Mouse (Mus musculus) megakaryocyte, embryonic 14.5 days (primary cell): ENCODE data around the gene Dchs1. TPM values are rescaled to one million over a fixed set of nuclear protein-coding genes. Genes with fewer than 3 reads are reported as not detected.

Experiments used
- H3K27me3 ChIP-seq: replicated peaks from 2 replicates; pipeline ENCODE3; 2012; ENCODE audit warnings: inconsistent platforms
- H3K36me3 ChIP-seq: replicated peaks from 2 replicates; pipeline ENCODE3; 2012; ENCODE audit warnings: low read length, inconsistent platforms, mixed read lengths
- H3K4me1 ChIP-seq: 2 replicates; pipeline ENCODE4 v1.6.1; 2012; ENCODE audit warnings: inconsistent platforms
- H3K4me3 ChIP-seq: replicated peaks from 2 replicates; pipeline ENCODE3; 2012; ENCODE audit warnings: moderate library complexity, mild to moderate bottlenecking, inconsistent platforms
- H3K9me3 ChIP-seq: 2 replicates; pipeline ENCODE4 v1.6.1; 2012; ENCODE audit warnings: inconsistent platforms
- FLI1 ChIP-seq: IDR thresholded peaks from 2 replicates; pipeline ENCODE4 v1.6.1; 2012; ENCODE audit warnings: low read length, inconsistent platforms, mixed read lengths
- GATA1 ChIP-seq: IDR thresholded peaks from 3 replicates; pipeline ENCODE4 v1.6.1; 2012; ENCODE audit warnings: mixed read lengths, low read length, inconsistent platforms, borderline replicate concordance
- polyA plus RNA-seq: library from polyadenylated mRNA; stranded (reverse); fragments of >175 nt; gene quantifications from 2 replicates; pipeline ENCODE4 v1.2.3, GENCODE M21; 2012; ENCODE audit warnings: low replicate concordance; ENCODE audit not compliant: insufficient read depth

The Dchs1 gene
- polyA plus RNA-seq, 1 experiment = 0.27 TPM

- no peaks in the 10 kb centered on the region for H3K27me3 ChIP-seq
- H3K36me3 ChIP-seq = peaks cover 34% of the 10 kb centered on the region
- H3K4me1 ChIP-seq = peaks cover 62% of the 10 kb centered on the region
- TF ChIP-seq FLI1 (no peak), GATA1 (no peak)
- H3K9me3 ChIP-seq = no peaks in the 10 kb centered on the region
- H3K4me3 ChIP-seq = no peak overlapping the region
Observed at GRCm38 (mm10) chr7:105806716-105807115, 19.3 kb upstream of the Dchs1 start.

GRCm38 (mm10) chr7:105806125-105806524 is 18.7 kb upstream of the Dchs1 start:
- no peak overlapping the region for H3K4me3 ChIP-seq
- no peak for TF ChIP-seq FLI1
- TF ChIP-seq GATA1 = no peak
- peaks cover 57% of the 10 kb centered on the region for H3K4me1 ChIP-seq
- H3K27me3 ChIP-seq = no peaks in the 10 kb centered on the region
- H3K9me3 ChIP-seq = no peaks in the 10 kb centered on the region
- peaks cover 34% of the 10 kb centered on the region for H3K36me3 ChIP-seq

DNA sequence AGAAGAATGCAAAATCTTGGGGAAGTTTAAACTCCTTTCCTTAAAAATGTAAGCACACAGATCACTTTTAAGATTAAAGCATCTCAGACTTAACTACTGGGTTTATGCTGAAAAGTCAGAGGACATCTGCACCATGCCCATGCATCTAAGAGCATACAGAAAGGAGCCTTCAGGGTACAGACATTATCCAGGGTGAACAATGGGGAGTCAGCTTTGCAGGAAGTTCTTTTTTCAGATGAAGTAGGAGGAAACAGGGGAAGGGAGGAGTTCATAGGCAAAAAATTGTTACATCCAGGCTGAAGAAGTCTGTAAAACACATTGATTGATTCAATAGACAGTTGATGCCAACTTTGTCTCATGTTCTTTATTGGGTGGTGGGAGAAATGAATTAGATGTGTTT is 16.0 kb upstream of the Dchs1 start:
- H3K4me3 ChIP-seq = no peak overlapping the region
- H3K9me3 ChIP-seq = no peaks in the 10 kb centered on the region
- H3K27me3 ChIP-seq = peaks cover 5% of the 10 kb centered on the region
- peaks cover 18% of the 10 kb centered on the region for H3K36me3 ChIP-seq
- H3K4me1 ChIP-seq = peaks cover 40% of the 10 kb centered on the region
- no peak for TF ChIP-seq FLI1
- no peak for TF ChIP-seq GATA1

GRCm38 (mm10) chr7:105802771-105803170 is 15.3 kb upstream of the Dchs1 start:
- no peak for TF ChIP-seq FLI1
- no peak for TF ChIP-seq GATA1
- Histone ChIP-seq H3K4me3 (no peak overlapping the region), H3K9me3 (no peaks in the 10 kb centered on the region), H3K27me3 (peaks cover 7% of the 10 kb centered on the region), H3K4me1 (peaks cover 34% of the 10 kb centered on the region), H3K36me3 (peaks cover 11% of the 10 kb centered on the region)

DNA sequence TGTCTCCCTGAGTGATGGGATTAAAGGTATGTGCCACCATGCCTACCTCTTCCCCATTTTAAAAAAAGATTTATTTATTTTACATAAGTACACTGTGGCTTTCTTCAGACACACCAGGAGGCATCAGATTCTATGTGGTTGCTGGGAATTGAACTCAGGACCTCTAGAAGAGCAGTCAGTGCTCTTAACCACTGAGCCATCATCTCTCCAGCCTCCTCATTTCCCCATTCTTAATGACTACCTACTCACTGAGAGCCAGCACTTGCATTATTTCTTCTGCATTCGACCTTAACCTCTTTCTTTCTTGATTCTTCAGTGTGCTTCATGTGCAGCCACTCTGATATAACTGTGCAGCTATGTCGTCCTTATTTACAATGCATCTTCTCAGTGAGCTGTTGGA is 14.9 kb upstream of the Dchs1 start:
- Histone ChIP-seq H3K27me3 (peaks cover 10% of the 10 kb centered on the region), H3K9me3 (no peaks in the 10 kb centered on the region), H3K4me1 (peaks cover 31% of the 10 kb centered on the region), H3K4me3 (no peak overlapping the region), H3K36me3 (peaks cover 7% of the 10 kb centered on the region)
- TF ChIP-seq FLI1 = no peak

DNA sequence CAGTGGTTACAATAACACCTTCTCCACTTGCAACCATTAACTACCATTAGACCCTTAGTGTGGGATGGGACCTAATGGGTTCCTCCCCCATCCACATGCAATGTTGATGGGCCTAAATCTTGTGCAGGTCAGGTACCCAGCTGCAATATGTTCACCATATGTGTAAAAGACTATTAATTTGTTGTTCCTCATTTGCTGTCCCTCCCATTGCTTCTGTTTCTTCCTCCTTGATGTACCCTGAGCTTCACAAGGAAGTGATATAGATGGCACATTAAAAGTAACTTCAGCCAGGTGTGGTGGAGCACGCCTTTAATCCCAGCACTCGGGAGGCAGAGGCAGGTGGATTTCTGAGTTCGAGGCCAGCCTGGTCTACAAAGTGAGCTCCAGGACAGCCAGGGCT is 9.5 kb upstream of the Dchs1 start:
- no peak overlapping the region for H3K4me3 ChIP-seq
- TF ChIP-seq FLI1 (no peak), GATA1 (no peak)
- no peaks in the 10 kb centered on the region for H3K36me3 ChIP-seq

GRCm38 (mm10) chr7:105795759-105796366 is 8.4 kb upstream of the Dchs1 start:
- peaks cover 14% of the 10 kb centered on the region for H3K4me1 ChIP-seq
- TF ChIP-seq FLI1 (no peak), GATA1 (no peak)
- no peaks in the 10 kb centered on the region for H3K36me3 ChIP-seq
- peaks cover 6% of the 10 kb centered on the region for H3K9me3 ChIP-seq
- H3K27me3 ChIP-seq = peaks cover 30% of the 10 kb centered on the region
- H3K4me3 ChIP-seq = no peak overlapping the region

More for the DNA sequence above, 9.5 kb upstream of the Dchs1 start:
- peaks cover 6% of the 10 kb centered on the region for H3K9me3 ChIP-seq
- H3K27me3 ChIP-seq = peaks cover 21% of the 10 kb centered on the region
- H3K4me1 ChIP-seq = peaks cover 12% of the 10 kb centered on the region

GRCm38 (mm10) chr7:105793701-105794100 is 6.2 kb upstream of the Dchs1 start:
- TF ChIP-seq GATA1 (no peak), FLI1 (no peak)

DNA sequence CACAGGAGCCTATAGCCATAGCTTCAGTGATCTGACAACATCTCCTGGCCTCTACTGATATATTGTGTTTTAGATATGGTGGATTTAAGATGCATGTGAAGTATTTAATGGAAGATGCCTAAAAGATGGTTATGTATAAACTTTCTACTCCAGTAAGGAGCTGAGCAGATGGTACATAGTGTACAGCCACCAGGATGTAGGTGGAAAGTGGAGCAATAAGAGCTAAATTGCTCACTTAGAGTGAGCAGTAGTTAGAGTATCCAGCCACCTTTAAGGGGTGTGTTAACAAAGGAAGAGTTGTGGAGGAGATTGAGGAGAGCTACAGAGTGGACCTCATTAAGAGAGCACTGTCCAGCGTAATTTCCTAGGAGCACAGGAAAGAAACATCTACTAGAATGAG is 3.7 kb upstream of the Dchs1 start:
- Histone ChIP-seq H3K4me3 (no peak overlapping the region), H3K36me3 (no peaks in the 10 kb centered on the region), H3K4me1 (peaks cover 25% of the 10 kb centered on the region), H3K9me3 (peaks cover 9% of the 10 kb centered on the region), H3K27me3 (peaks cover 60% of the 10 kb centered on the region)
- TF ChIP-seq GATA1 (no peak), FLI1 (no peak)

More at GRCm38 (mm10) chr7:105793701-105794100, 6.2 kb upstream of the Dchs1 start:
- H3K27me3 ChIP-seq = peaks cover 43% of the 10 kb centered on the region
- H3K36me3 ChIP-seq = no peaks in the 10 kb centered on the region
- peaks cover 6% of the 10 kb centered on the region for H3K9me3 ChIP-seq
- H3K4me1 ChIP-seq = peaks cover 11% of the 10 kb centered on the region
- no peak overlapping the region for H3K4me3 ChIP-seq

GRCm38 (mm10) chr7:105786506-105787284 is 759 bp downstream of the Dchs1 start:
- peaks cover 31% of the 10 kb centered on the region for H3K4me1 ChIP-seq
- TF ChIP-seq FLI1 (no peak), GATA1 (no peak)
- H3K27me3 ChIP-seq = peaks cover 95% of the 10 kb centered on the region
- peaks cover 3% of the 10 kb centered on the region; the same call in 1 of the 2 replicates for H3K9me3 ChIP-seq
- no peaks in the 10 kb centered on the region for H3K36me3 ChIP-seq
- peak overlapping the region; percentile 87 for H3K4me3 ChIP-seq
